Mouse (Mus musculus) liver, adult 2 months (tissue): ENCODE data around the gene Pde4d. TPM values are rescaled to one million over a fixed set of nuclear protein-coding genes. Genes with fewer than 3 reads are reported as not detected.

Experiments used
- DNase-seq: peaks from one replicate; pipeline ENCODE4 v3.0.0-alpha.2; 2011; ENCODE audit warnings: low read depth, low spot score; ENCODE audit errors: extremely low read depth
- H3K27ac ChIP-seq: fragments of 200-500 bp; replicated peaks from 2 replicates; pipeline ENCODE4 v1.5.1; 2012; ENCODE audit warnings: low read depth, mild to moderate bottlenecking, control low read depth, inconsistent platforms, low read length; ENCODE audit not compliant: insufficient read depth
- H3K27me3 ChIP-seq: fragments of 200-500 bp; 2 replicates; pipeline ENCODE4 v1.6.1; 2012; ENCODE audit warnings: mild to moderate bottlenecking, moderate library complexity, low read length, inconsistent platforms; ENCODE audit not compliant: control insufficient read depth, insufficient read depth
- H3K36me3 ChIP-seq: fragments of 200-500 bp; 2 replicates; pipeline ENCODE4 v1.6.1; 2012; ENCODE audit warnings: low read length, inconsistent platforms; ENCODE audit not compliant: control insufficient read depth, insufficient read depth
- H3K4me1 ChIP-seq: fragments of 200-500 bp; 2 replicates; pipeline ENCODE4 v1.6.1; 2011; ENCODE audit warnings: low read length; ENCODE audit not compliant: control insufficient read depth, insufficient read depth
- H3K4me3 ChIP-seq: fragments of 200-500 bp; 2 replicates; pipeline ENCODE4 v1.5.1; 2011; ENCODE audit warnings: low read depth, mild to moderate bottlenecking, control low read depth, low read length, moderate library complexity; ENCODE audit not compliant: insufficient read depth
- H3K79me2 ChIP-seq: fragments of 200-500 bp; 2 replicates; pipeline ENCODE4 v1.6.1; 2012; ENCODE audit warnings: inconsistent platforms, mild to moderate bottlenecking, low read length, moderate library complexity; ENCODE audit not compliant: control insufficient read depth, insufficient read depth
- H3K9ac ChIP-seq: fragments of 200-500 bp; 2 replicates; pipeline ENCODE4 v1.6.1; 2012; ENCODE audit warnings: low read depth, mild to moderate bottlenecking, control low read depth, inconsistent platforms, low read length
- CTCF ChIP-seq: fragments of 200-500 bp; IDR thresholded peaks from 2 replicates; pipeline ENCODE4 v1.5.1; 2011; ENCODE audit warnings: low read depth, low read length, control low read depth
- POLR2A ChIP-seq: fragments of 200-500 bp; IDR thresholded peaks from 2 replicates; pipeline ENCODE4 v1.6.1; 2011; ENCODE audit warnings: low read length, control low read depth; ENCODE audit not compliant: insufficient read depth; ENCODE audit errors: extremely low read depth
- WGBS: fragments of 180-500 bp; shearing (Covaris S2); methylation state at CpG from one replicate; pipeline ENCODE4 v1.1.7; 2018; 5-methylcytosine and 5-hydroxymethylcytosine counted together
- polyA plus RNA-seq: library from polyadenylated mRNA; depleted of rRNA; stranded (reverse); fragments of >200 nt; gene quantifications from 2 replicates; pipeline ENCODE4 v1.2.3, GENCODE M21; 2012
- total RNA-seq: library from RNA; depleted of rRNA; stranded (reverse); fragments of >200 nt; gene quantifications from 2 replicates; pipeline ENCODE4 v1.2.3, GENCODE M21; 2014

The Pde4d gene
- total and polyA plus RNA-seq, 2 experiments = 2.3 to 13.6 TPM

DNA sequence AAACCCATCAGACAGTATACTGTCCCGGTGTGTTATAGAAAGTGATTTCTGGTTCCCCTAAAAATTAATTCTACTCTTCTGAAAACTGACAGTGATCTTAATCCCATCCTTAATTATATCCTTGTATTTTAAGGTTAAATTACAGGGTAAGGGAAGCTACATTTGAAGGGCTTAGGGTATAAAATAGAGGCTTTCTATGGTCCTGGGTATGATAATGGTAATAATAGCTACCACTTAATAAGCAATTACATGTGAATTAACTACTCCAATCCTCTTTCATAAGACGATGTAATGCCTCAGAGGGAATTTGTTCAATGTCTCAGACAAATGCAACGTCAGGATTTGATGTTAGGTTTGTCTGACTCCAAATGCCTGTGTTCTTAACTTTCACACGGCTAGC, 309.4 kb downstream of the Pde4d start:
- no peak for TF ChIP-seq CTCF
- TF ChIP-seq POLR2A = no peak
- DNase-seq = no peak
- no peaks in the 10 kb centered on the region for H3K79me2 ChIP-seq
- no peak overlapping the region for H3K4me3 ChIP-seq
- no peaks in the 10 kb centered on the region for H3K27me3 ChIP-seq
- WGBS = 83% methylated on average over 4 of the region's 4 CpGs
- no peak overlapping the region for H3K27ac ChIP-seq
- no peaks in the 10 kb centered on the region for H3K36me3 ChIP-seq
- H3K9ac ChIP-seq = no peak overlapping the region
- H3K4me1 ChIP-seq = no peaks in the 10 kb centered on the region

GRCm38 (mm10) chr13:108763295-108763694, 313.5 kb downstream of the Pde4d start:
- no peaks in the 10 kb centered on the region for H3K79me2 ChIP-seq
- H3K4me1 ChIP-seq = no peaks in the 10 kb centered on the region
- no peak for DNase-seq
- no peak overlapping the region for H3K9ac ChIP-seq
- H3K36me3 ChIP-seq = no peaks in the 10 kb centered on the region
- H3K27me3 ChIP-seq = no peaks in the 10 kb centered on the region
- TF ChIP-seq POLR2A (no peak), CTCF (no peak)
- H3K27ac ChIP-seq = no peak overlapping the region
- 77% methylated on average over 3 of the region's 3 CpGs for WGBS
- no peak overlapping the region for H3K4me3 ChIP-seq

DNA sequence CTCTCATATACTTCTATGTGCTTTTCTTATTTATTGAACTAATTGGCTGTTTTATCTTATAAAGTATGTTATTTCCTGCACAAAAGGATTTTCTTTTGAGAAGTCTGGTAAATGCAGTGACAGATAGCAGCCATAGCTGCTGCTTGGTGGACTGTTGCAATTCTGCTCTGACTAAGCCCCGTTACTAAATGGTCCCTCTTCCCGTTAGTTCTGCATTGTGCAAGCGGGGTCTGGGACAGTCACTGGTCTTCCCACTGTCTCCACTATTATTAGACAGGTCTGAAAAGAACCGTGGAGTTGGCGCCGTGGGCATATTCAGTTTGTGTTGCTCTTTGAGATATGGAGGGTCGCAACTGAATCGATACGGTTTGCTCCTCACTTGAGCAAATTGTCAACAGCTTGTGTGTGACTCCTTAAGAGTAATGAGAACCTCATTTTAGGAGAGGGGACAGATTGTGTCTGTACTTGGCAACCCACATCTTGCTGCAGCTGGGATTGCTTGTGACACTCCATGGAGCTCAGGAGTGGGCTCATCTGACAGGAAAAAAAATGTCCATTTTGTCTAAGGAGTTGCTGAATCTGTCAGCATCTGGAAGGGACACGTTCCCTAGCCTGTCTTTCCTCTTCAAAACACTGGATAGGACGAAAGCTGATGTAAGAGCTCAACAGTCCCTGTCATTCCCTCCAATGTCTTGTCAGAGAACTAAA, 316.4 kb downstream of the Pde4d start:
- Histone ChIP-seq H3K79me2 (no peaks in the 10 kb centered on the region), H3K4me1 (no peaks in the 10 kb centered on the region), H3K27me3 (no peaks in the 10 kb centered on the region), H3K27ac (no peak overlapping the region), H3K36me3 (no peaks in the 10 kb centered on the region), H3K9ac (no peak overlapping the region), H3K4me3 (no peak overlapping the region)
- 70% methylated on average over 11 of the region's 11 CpGs for WGBS
- DNase-seq = no peak
- TF ChIP-seq CTCF (no peak), POLR2A (no peak)

DNA sequence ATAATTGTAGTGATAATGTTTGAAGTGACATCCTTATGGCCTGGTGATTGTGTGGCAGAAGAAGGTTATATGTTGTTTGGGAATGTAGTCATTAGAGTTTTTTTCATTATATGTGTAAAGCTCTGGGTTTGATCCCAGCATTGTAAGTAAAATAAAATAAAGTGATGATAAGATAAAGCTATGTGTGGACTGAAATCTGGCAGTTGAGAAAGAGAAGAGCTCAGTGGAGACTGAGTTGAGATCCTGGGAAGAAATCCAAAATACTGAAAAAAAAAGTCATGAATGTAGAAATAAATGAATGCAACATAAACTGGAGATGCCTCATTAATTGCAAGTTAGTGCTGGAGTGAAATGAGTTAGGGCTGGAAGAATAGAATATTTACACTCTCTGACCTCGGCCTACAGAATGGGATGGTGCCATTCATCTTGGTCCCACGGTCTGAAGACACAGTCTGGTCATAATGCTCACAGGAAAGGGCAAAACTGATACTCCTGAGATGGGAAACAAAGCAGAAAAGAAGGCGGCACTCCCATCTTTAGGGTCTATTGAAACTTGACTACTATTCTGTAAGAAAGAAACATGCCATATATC, 319.8 kb downstream of the Pde4d start:
- DNase-seq = no peak
- no peak overlapping the region for H3K9ac ChIP-seq
- no peaks in the 10 kb centered on the region for H3K79me2 ChIP-seq
- no peaks in the 10 kb centered on the region for H3K4me1 ChIP-seq
- no peak overlapping the region for H3K27ac ChIP-seq
- H3K27me3 ChIP-seq = no peaks in the 10 kb centered on the region
- TF ChIP-seq CTCF = no peak
- no peak for TF ChIP-seq POLR2A
- no peaks in the 10 kb centered on the region for H3K36me3 ChIP-seq
- H3K4me3 ChIP-seq = no peak overlapping the region
- 68% methylated on average over 3 of the region's 3 CpGs for WGBS

- H3K27me3 ChIP-seq = no peaks in the 10 kb centered on the region
- H3K4me1 ChIP-seq = no peaks in the 10 kb centered on the region
- no peak overlapping the region for H3K4me3 ChIP-seq
- no peak overlapping the region for H3K27ac ChIP-seq
- H3K36me3 ChIP-seq = no peaks in the 10 kb centered on the region
- H3K79me2 ChIP-seq = no peaks in the 10 kb centered on the region
- no peak for TF ChIP-seq POLR2A
- no peak for TF ChIP-seq CTCF
- H3K9ac ChIP-seq = no peak overlapping the region
- WGBS = 87% methylated on average over 3 of the region's 3 CpGs
- no peak for DNase-seq
Measured at GRCm38 (mm10) chr13:108772386-108772785, 322.6 kb downstream of the Pde4d start.

GRCm38 (mm10) chr13:108774981-108775380, 325.2 kb downstream of the Pde4d start:
- no peaks in the 10 kb centered on the region for H3K4me1 ChIP-seq
- 73% methylated on average over 1 of the region's 1 CpGs for WGBS
- TF ChIP-seq CTCF = no peak
- no peak for TF ChIP-seq POLR2A
- no peaks in the 10 kb centered on the region for H3K27me3 ChIP-seq
- no peaks in the 10 kb centered on the region for H3K79me2 ChIP-seq
- H3K36me3 ChIP-seq = no peaks in the 10 kb centered on the region
- DNase-seq = no peak
- no peak overlapping the region for H3K4me3 ChIP-seq
- H3K27ac ChIP-seq = no peak overlapping the region
- H3K9ac ChIP-seq = no peak overlapping the region
